Mouse (Mus musculus) megakaryocyte, embryonic 14.5 days (primary cell): Measurements from ENCODE around the gene Mfap5.

Experiments
- FLI1 ChIP-seq: IDR thresholded peaks from 2 replicates; pipeline ENCODE4 v1.6.1; 2012; ENCODE audit warnings: low read length, inconsistent platforms, mixed read lengths
- GATA1 ChIP-seq: IDR thresholded peaks from 3 replicates; pipeline ENCODE4 v1.6.1; 2012; ENCODE audit warnings: mixed read lengths, low read length, inconsistent platforms, borderline replicate concordance

- no peak for TF ChIP-seq GATA1
- TF ChIP-seq FLI1 = no peak
Measured at GRCm38 (mm10) chr6:122486297-122487117, 19.1 kb upstream of the Mfap5 start.
